ENCODE assay signal across 19 mouse cellular contexts in genomic region chr2:126467790-126468189, GRCm38 (mm10). TPM values are rescaled to one million over a fixed set of nuclear protein-coding genes. Genes with fewer than 3 reads are reported as not detected.
DNase-seq lines count a peak whose midpoint lies in the region; ATAC-seq and TF ChIP-seq lines count a peak whose summit lies in the region.
"Had no signal": no experiment of that assay in that cellular context is flagged by ENCODE, and none has a peak within 500 bp of the region (broad histone marks: within the 10 kb centered on the region; RNA-seq: fewer than 3 reads in every experiment).

No protein-coding gene starts in this region.

- WGBS in heart, embryonic 16.5 days = 82% methylated on average over 4 of the region's 4 CpGs
- 73% methylated on average over 4 of the region's 4 CpGs for WGBS in kidney, embryonic 14.5 days

- no peak overlapping the region for H3K9ac ChIP-seq in heart, embryonic 16.5 days (ENCODE audit: low read length)
- H3K9ac ChIP-seq in kidney, embryonic 14.5 days (ENCODE audit: low read depth, low read length) = no peak overlapping the region
- H3K9ac ChIP-seq: forebrain, embryonic 12.5 days; heart, embryonic 13.5 days; intestine, embryonic 15.5 days had no signal

- no peak overlapping the region for H3K4me3 ChIP-seq in heart, embryonic 16.5 days (ENCODE audit: low read length)
- no peak overlapping the region for H3K4me3 ChIP-seq in bone marrow macrophage, adult 2 months (ENCODE audit: insufficient read depth, low read length)
- H3K4me3 ChIP-seq in kidney, embryonic 14.5 days (ENCODE audit: low read length) = no peak overlapping the region
- H3K4me3 ChIP-seq: forebrain, embryonic 12.5 days; heart, embryonic 13.5 days; intestine, embryonic 15.5 days had no signal

- no peaks in the 10 kb centered on the region for H3K4me1 ChIP-seq in heart, embryonic 16.5 days (ENCODE audit: control insufficient read depth, insufficient read depth, low read length)
- H3K4me1 ChIP-seq in bone marrow macrophage, adult 2 months (ENCODE audit: control insufficient read depth, insufficient read depth, low read length) = peaks cover 66% of the 10 kb centered on the region
- no peaks in the 10 kb centered on the region for H3K4me1 ChIP-seq in kidney, embryonic 14.5 days (ENCODE audit: control insufficient read depth, insufficient read depth, low read length)
- H3K4me1 ChIP-seq: forebrain, embryonic 12.5 days; heart, embryonic 13.5 days; intestine, embryonic 15.5 days had no signal

- no peak for DNase-seq in heart, adult 8-10 months (ENCODE audit: low spot score)
- peak; percentile 78 for DNase-seq in 416B (ENCODE audit: low read depth)
- DNase-seq in layer of hippocampus, adult 18-20 months (ENCODE audit: low spot score in 2 of 2) = no peak
- no peak for DNase-seq in kidney, adult 9 months
- DNase-seq: adrenal gland, postnatal 10 days; cerebellum, adult 8-10 months; embryo, embryonic 11 days; gastrocnemius, postnatal 36 days; kidney, postnatal 10 days; lung, postnatal 4 days had no signal

- no peak overlapping the region for H3K4me2 ChIP-seq in heart, embryonic 16.5 days (ENCODE audit: low read depth, low read length)
- no peak overlapping the region for H3K4me2 ChIP-seq in kidney, embryonic 14.5 days (replicated peaks; ENCODE audit: low read depth, low read length)
- H3K4me2 ChIP-seq: forebrain, embryonic 12.5 days; heart, embryonic 13.5 days; intestine, embryonic 15.5 days had no signal

- TF ChIP-seq CTCF in bone marrow macrophage, adult 2 months (IDR thresholded peaks at IDR 0.05; ENCODE audit: low read depth, low read length) = no peak

- H3K27me3 ChIP-seq in heart, embryonic 16.5 days (ENCODE audit: control insufficient read depth, insufficient read depth, low read length) = no peaks in the 10 kb centered on the region
- no peaks in the 10 kb centered on the region for H3K27me3 ChIP-seq in kidney, embryonic 14.5 days (ENCODE audit: control insufficient read depth, insufficient read depth, low read length)
- H3K27me3 ChIP-seq: forebrain, embryonic 12.5 days; heart, embryonic 13.5 days; intestine, embryonic 15.5 days had no signal

- TF ChIP-seq POLR2A in bone marrow macrophage, adult 2 months (IDR thresholded peaks at IDR 0.05; ENCODE audit: borderline replicate concordance, low read depth, low read length) = no peak

- H3K9me3 ChIP-seq in heart, embryonic 16.5 days (replicated peaks; ENCODE audit: control insufficient read depth, low read length) = no peaks in the 10 kb centered on the region
- no peaks in the 10 kb centered on the region for H3K9me3 ChIP-seq in kidney, embryonic 14.5 days (ENCODE audit: control insufficient read depth, low read length)
- H3K9me3 ChIP-seq: forebrain, embryonic 12.5 days; heart, embryonic 13.5 days; intestine, embryonic 15.5 days had no signal

- ATAC-seq in heart, embryonic 16.5 days (replicated peaks; ENCODE audit: extremely low read depth, insufficient read depth, low FRiP score) = peak; percentile 45; the same call in 1 of the 2 replicates
- ATAC-seq in monocyte, adult 5-6 weeks (replicated peaks; ENCODE audit: insufficient number of reproducible peaks, low FRiP score, low TSS enrichment, poor library complexity, severe bottlenecking) = peak; percentile 41
- ATAC-seq in kidney, embryonic 14.5 days (ENCODE audit: low FRiP score, low TSS enrichment) = no peak
- ATAC-seq: intestine, embryonic 15.5 days; midbrain, embryonic 16.5 days had no signal

- H3K36me3 ChIP-seq in heart, embryonic 16.5 days (ENCODE audit: control insufficient read depth, insufficient read depth) = no peaks in the 10 kb centered on the region
- no peaks in the 10 kb centered on the region for H3K36me3 ChIP-seq in kidney, embryonic 14.5 days (ENCODE audit: control insufficient read depth, insufficient read depth, low read length)
- H3K36me3 ChIP-seq: forebrain, embryonic 12.5 days; heart, embryonic 13.5 days; intestine, embryonic 15.5 days had no signal

- peak overlapping the region; percentile 30; the same call in 1 of the 2 replicates for H3K27ac ChIP-seq in heart, embryonic 16.5 days (ENCODE audit: low read length)
- peak overlapping the region; percentile 54 for H3K27ac ChIP-seq in bone marrow macrophage, adult 2 months (ENCODE audit: insufficient read depth, low read depth, low read length)
- no peak overlapping the region for H3K27ac ChIP-seq in kidney, embryonic 14.5 days (ENCODE audit: low read depth, low read length)
- H3K27ac ChIP-seq: forebrain, embryonic 12.5 days; heart, embryonic 13.5 days; intestine, embryonic 15.5 days had no signal

RNA-seq across cellular contexts. Expression of gene Atp8b4, which starts 32.7 kb away (rescaled TPM):
- 1.1 and 2.0 TPM in 2 replicates for polyA plus RNA-seq in heart, embryonic 16.5 days (2015; fragmentation: Nextera tagmentation; extraction: Ambion mirVana)
- under 1 TPM; 0.19 to 0.49 (median 0.33) TPM for total RNA-seq in heart, adult 8-10 months (2022)
- polyA plus RNA-seq in bone marrow macrophage, adult 2 months (2012; ENCODE audit: insufficient read depth, insufficient read length, missing spikeins) = 30.5 and 31.7 TPM in 2 replicates
- total RNA-seq in monocyte, adult 5-6 weeks (2017) = 75.4 to 129 TPM (median 81.3 TPM) in 3 replicates
- not detected for total RNA-seq in layer of hippocampus, adult 18-20 months (2021)
- 0.18 and 0.29 TPM in 2 replicates for polyA plus RNA-seq in kidney, embryonic 14.5 days (2014; fragmentation: Nextera tagmentation; extraction: Ambion mirVana)
- total RNA-seq: left cerebral cortex, postnatal 25 days had no signal
- polyA plus RNA-seq: midbrain, embryonic 16.5 days had no signal

Comparison
In these comparisons a context has a peak if more than half of its experiments do, and no peak if none do; other contexts are left out.
1. RNA of gene Atp8b4, which starts 32.7 kb away (total RNA-seq): 75.4 to 129 TPM in monocyte, adult 5-6 weeks; 0.19 to 0.49 TPM in heart, adult 8-10 months and not detected in layer of hippocampus, adult 18-20 months; every median in the first group is over 10 times any median in the second.